Mouse (Mus musculus) lung, embryonic 14.5 days (tissue): ENCODE data around the gene Myl4. TPM values are rescaled to one million over a fixed set of nuclear protein-coding genes. Genes with fewer than 3 reads are reported as not detected.

Experiments used
- ATAC-seq: fragments of 200-750 bp; cut with Nextera tagmentation; 2 replicates; pipeline ENCODE4 v1.8.0; 2017; ENCODE audit warnings: mild to moderate bottlenecking, moderate TSS enrichment, moderate library complexity; ENCODE audit not compliant: insufficient read depth
- DNase-seq: peaks from one replicate; pipeline ENCODE4 v3.0.0-alpha.2; 2015
- H3K27ac ChIP-seq: fragments of 300-500 bp; sonication (generic); 2 replicates; pipeline ENCODE4 v1.5.1; 2014; ENCODE audit warnings: low read depth, mild to moderate bottlenecking, moderate library complexity
- H3K27me3 ChIP-seq: fragments of 300-500 bp; sonication (generic); 2 replicates; pipeline ENCODE4 v1.6.1; 2014; ENCODE audit warnings: low read length, control low read depth; ENCODE audit not compliant: insufficient read depth
- H3K36me3 ChIP-seq: fragments of 300-500 bp; sonication (generic); 2 replicates; pipeline ENCODE4 v1.6.1; 2014; ENCODE audit warnings: control low read depth; ENCODE audit not compliant: insufficient read depth
- H3K4me1 ChIP-seq: fragments of 300-500 bp; sonication (generic); 2 replicates; pipeline ENCODE4 v1.6.1; 2014; ENCODE audit warnings: antibody characterized with exemption, control low read depth; ENCODE audit not compliant: insufficient read depth
- H3K4me2 ChIP-seq: fragments of 300-500 bp; sonication (generic); 2 replicates; pipeline ENCODE4 v1.6.1; 2014; ENCODE audit warnings: mild to moderate bottlenecking
- H3K4me3 ChIP-seq: fragments of 300-500 bp; sonication (generic); 2 replicates; pipeline ENCODE4 v1.5.1; 2014; ENCODE audit warnings: low read depth, low read length
- H3K9ac ChIP-seq: fragments of 300-500 bp; sonication (generic); 2 replicates; pipeline ENCODE4 v1.6.1; 2014
- H3K9me3 ChIP-seq: fragments of 300-500 bp; sonication (generic); 2 replicates; pipeline ENCODE4 v1.6.1; 2016; ENCODE audit warnings: low read depth, low read length, control low read depth
- CTCF ChIP-seq: IDR thresholded peaks from 2 replicates; pipeline ENCODE4 v1.5.1; 2016; ENCODE audit warnings: antibody characterized with exemption, low read depth
- WGBS: fragments of 180-500 bp; shearing (Covaris S2); extraction: QIAGEN DNeasy Blood & Tissue Kit; methylation state at CpG from one replicate; pipeline ENCODE4 v1.1.7; 2014; 5-methylcytosine and 5-hydroxymethylcytosine counted together
- polyA plus RNA-seq: library from polyadenylated mRNA; unstranded; fragments of >200 nt; fragmentation: Nextera tagmentation; extraction: Ambion mirVana; gene quantifications from 2 replicates; pipeline ENCODE4 v1.2.1, GENCODE M21; 2014

Gene Myl4
- polyA plus RNA-seq, 1 experiment from 2014 or later: 9.8 TPM

DNA sequence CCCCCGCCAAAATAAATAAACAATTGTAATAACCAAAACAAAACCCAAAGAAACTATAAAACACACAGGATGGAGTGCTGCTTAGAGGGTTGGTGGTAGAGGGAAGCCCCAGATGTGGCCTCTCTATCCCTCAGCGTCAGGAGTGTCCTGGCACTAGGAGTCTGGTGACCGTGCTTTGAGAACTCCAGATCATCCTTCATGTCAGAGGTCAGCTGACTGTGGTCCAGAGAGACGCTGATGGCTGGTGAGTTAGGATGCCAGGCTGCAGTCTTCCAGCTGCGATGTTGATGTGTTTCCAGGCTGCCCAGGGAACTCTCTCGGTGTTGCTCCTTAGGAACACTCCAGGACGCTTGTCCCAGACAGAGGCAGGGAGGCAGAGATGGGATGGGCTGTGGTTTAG lies 21.6 kb downstream of the Myl4 start:
- Histone ChIP-seq H3K4me2 (no peak overlapping the region), H3K27me3 (no peaks in the 10 kb centered on the region), H3K9me3 (no peaks in the 10 kb centered on the region), H3K9ac (no peak overlapping the region), H3K4me1 (peaks cover 8% of the 10 kb centered on the region; the same call in 1 of the 2 replicates), H3K36me3 (no peaks in the 10 kb centered on the region), H3K4me3 (no peak overlapping the region), H3K27ac (no peak overlapping the region)
- ATAC-seq (no peak), DNase-seq (no peak)
- 31% methylated on average over 7 of the region's 7 CpGs for WGBS
- TF ChIP-seq CTCF: no peak

- Histone ChIP-seq H3K4me2 (no peak overlapping the region), H3K4me3 (no peak overlapping the region), H3K9me3 (no peaks in the 10 kb centered on the region), H3K4me1 (peaks cover 8% of the 10 kb centered on the region; the same call in 1 of the 2 replicates), H3K36me3 (no peaks in the 10 kb centered on the region), H3K27me3 (no peaks in the 10 kb centered on the region), H3K27ac (no peak overlapping the region), H3K9ac (no peak overlapping the region)
- no peak for TF ChIP-seq CTCF
- WGBS: 35% methylated on average over 2 of the region's 2 CpGs
- peak; percentile 60 for DNase-seq
- ATAC-seq: no peak
These were observed 22.1 kb downstream of the Myl4 start for GRCm38 (mm10) chr11:104572566-104572965.

DNA sequence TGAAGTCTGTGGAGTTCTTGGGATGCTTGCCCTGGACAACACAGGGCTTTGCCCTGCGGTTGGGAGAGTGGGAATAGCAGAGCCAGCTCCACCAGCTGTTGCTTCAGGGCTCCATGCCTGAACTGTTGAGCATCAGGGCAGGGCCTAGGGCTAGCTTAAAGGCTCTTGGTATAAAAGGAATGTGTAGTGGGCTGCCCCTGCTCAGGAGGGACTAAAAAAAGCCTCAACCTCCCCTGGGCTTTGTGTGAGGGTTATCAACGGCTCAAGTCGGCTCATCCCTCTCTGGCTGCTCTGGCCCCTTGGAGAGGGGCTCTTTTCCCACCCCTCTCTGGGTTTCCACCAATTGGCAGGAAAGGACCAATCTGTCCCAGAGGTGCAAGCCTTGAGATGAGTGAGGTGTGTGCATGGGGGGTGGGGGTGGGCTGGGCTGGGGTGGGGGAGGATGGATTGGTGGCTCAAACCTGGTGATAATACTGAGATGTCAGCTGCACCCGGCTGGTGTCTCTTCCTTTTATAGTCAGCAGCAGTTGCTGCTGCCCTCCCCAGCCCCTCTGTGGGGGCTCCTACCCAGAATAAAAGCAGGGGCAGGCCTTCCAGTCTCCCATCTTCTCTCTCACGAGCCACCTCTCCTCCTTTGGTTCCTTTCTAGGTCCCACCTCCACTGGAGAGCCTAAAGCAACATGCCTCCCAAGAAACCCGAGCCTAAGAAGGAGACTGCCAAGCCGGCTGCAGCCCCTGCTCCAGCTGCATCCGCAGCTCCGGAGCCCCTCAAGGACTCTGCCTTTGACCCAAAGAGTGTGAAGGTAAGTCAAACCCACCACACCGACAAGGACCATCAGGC lies 26.5 kb downstream of the Myl4 start:
- no peak overlapping the region; the same call in 1 of the 2 replicates for H3K27ac ChIP-seq
- DNase-seq: no peak
- H3K4me2 ChIP-seq: no peak overlapping the region
- WGBS: 30% methylated on average over 10 of the region's 10 CpGs
- H3K4me3 ChIP-seq: peak overlapping the region; percentile 3; the same call in 1 of the 2 replicates
- 0 out of 2 replicates have a peak, but pooled peaks have one; percentile 7 for ATAC-seq
- H3K9me3 ChIP-seq: no peaks in the 10 kb centered on the region
- H3K4me1 ChIP-seq: peaks cover 5% of the 10 kb centered on the region; the same call in 1 of the 2 replicates
- H3K36me3 ChIP-seq: no peaks in the 10 kb centered on the region
- no peaks in the 10 kb centered on the region for H3K27me3 ChIP-seq
- peak overlapping the region; percentile 33; the same call in 1 of the 2 replicates for H3K9ac ChIP-seq
- TF ChIP-seq CTCF: no peak

DNA sequence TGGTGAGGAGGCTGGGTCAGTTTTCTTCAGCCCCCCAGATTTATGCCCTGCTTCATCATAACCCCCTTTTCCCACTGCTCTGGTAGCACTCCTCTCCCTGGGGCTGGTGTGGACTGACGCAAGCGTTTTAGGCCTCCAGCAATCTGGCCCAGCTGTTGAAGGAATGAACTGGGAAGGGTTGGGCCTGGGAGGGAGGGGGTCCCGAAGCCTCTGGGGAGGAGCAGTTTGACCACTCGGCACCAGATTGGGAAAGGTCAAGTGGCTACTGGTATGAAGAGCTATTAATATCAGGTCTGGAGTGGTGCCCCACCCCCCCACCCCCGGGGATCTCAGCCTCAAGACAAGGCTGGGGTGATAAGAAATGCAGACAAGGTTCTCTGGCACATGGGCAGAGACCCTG lies 27.6 kb downstream of the Myl4 start:
- Histone ChIP-seq H3K9ac (peak overlapping the region; percentile 33), H3K27me3 (no peaks in the 10 kb centered on the region), H3K4me1 (no peaks in the 10 kb centered on the region), H3K27ac (0 out of 2 replicates have a peak overlapping the region, but pooled peaks have one; percentile 8), H3K36me3 (no peaks in the 10 kb centered on the region), H3K9me3 (no peaks in the 10 kb centered on the region), H3K4me3 (0 out of 2 replicates have a peak overlapping the region, but pooled peaks have one; percentile 3), H3K4me2 (no peak overlapping the region)
- DNase-seq: no peak
- no peak for TF ChIP-seq CTCF
- no peak for ATAC-seq
- WGBS: 26% methylated on average over 5 of the region's 5 CpGs

- ATAC-seq: no peak
- Histone ChIP-seq H3K4me3 (no peak overlapping the region), H3K27me3 (no peaks in the 10 kb centered on the region), H3K4me1 (no peaks in the 10 kb centered on the region), H3K9ac (no peak overlapping the region), H3K4me2 (no peak overlapping the region), H3K9me3 (no peaks in the 10 kb centered on the region), H3K27ac (no peak overlapping the region), H3K36me3 (no peaks in the 10 kb centered on the region)
- DNase-seq: no peak
- TF ChIP-seq CTCF: no peak
- 90% methylated on average over 9 of the region's 9 CpGs for WGBS
These were observed 28.6 kb downstream of the Myl4 start for GRCm38 (mm10) chr11:104579084-104579483.

- Histone ChIP-seq H3K9ac (no peak overlapping the region), H3K36me3 (no peaks in the 10 kb centered on the region), H3K27me3 (no peaks in the 10 kb centered on the region), H3K27ac (no peak overlapping the region), H3K4me1 (no peaks in the 10 kb centered on the region), H3K4me2 (no peak overlapping the region), H3K4me3 (no peak overlapping the region), H3K9me3 (no peaks in the 10 kb centered on the region)
- 90% methylated on average over 8 of the region's 8 CpGs for WGBS
- TF ChIP-seq CTCF: no peak
- no peak for DNase-seq
- no peak for ATAC-seq
These were observed 29.1 kb downstream of the Myl4 start for GRCm38 (mm10) chr11:104579575-104579974.

GRCm38 (mm10) chr11:104580091-104580490 lies 29.6 kb downstream of the Myl4 start:
- Histone ChIP-seq H3K4me3 (no peak overlapping the region), H3K9me3 (no peaks in the 10 kb centered on the region), H3K27ac (no peak overlapping the region), H3K36me3 (no peaks in the 10 kb centered on the region), H3K9ac (no peak overlapping the region), H3K4me1 (no peaks in the 10 kb centered on the region), H3K27me3 (no peaks in the 10 kb centered on the region), H3K4me2 (no peak overlapping the region)
- ATAC-seq: no peak; the same call in 1 of the 2 replicates
- DNase-seq: peak; percentile 65
- TF ChIP-seq CTCF: no peak
- 50% methylated on average over 6 of the region's 6 CpGs for WGBS
